Mouse (Mus musculus): ENCODE measurements at regions not wholly inside any gene's neighbourhood (a gene's known extent, or its start where the extent isn't known, plus 50 kb on each side); places are given as distances from the start of the nearest gene placed in this dataset.

DNA sequence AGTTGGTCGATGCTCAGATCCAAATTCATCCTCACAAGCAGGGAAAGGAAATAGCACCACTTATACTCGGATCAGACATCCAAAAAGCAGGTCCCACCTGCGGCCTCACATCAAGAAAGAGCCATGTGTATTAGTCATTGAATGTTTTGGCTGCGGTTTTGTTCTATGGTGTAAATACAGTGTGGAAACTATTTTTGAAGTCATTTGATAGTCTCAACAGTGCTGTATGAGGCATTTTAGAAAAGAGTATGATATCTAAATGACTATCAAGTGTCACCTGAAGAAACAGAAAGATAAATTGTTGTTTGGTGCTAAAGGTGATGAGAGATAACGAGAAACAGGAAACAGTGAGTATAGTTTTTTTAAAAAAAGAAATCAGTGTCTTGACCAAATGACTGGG lies 74.7 kb downstream of the Cep44 start:
- no peak for DNase-seq (ENCODE audit: low spot score)

- DNase-seq (ENCODE audit: low spot score) = no peak
Observed at GRCm38 (mm10) chr8:56475138-56475537, 75.7 kb downstream of the Cep44 start.

DNA sequence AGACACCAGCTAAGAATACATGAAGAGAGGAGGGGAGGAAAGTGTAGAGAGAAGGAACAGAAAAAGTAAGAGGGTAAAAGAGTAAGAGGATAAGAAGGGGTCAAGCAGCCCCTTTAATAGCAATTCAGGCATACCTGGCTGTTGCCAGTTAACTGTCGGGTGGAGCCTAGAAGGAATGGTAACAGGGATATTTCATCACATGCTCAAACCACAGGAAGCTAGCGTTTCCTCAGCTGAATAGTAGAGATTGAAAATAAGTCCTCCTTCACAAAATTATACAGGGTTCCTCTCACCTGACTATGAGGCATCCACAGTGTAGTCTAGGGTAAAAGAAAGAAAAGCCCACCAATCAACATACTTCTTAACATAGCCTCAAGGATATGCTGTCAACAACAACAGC lies 76.5 kb downstream of the Cep44 start:
- no peak for DNase-seq (ENCODE audit: low spot score)

DNA sequence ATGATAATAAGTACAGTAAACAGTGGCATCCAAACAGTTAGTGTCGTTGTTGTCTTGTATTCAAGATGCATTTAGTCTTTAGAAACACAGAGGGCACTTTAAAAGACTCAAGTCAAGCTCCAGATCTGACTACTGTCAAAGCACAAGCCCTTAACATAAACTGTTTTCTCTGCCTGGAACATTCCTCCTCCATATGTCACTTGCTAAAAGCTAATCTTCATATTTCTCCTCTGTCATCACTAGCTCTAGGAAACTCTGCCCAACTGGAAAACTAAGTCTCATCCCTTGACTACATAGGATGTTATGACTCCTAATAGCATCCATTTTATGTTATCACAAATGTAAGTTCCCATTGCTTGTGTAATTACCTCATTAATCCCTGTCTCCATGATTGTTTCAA lies 85.8 kb downstream of the Cep44 start:
- DNase-seq (ENCODE audit: low spot score) = no peak

GRCm38 (mm10) chr8:56450982-56451381 lies 99.9 kb downstream of the Cep44 start:
- no peak for DNase-seq (ENCODE audit: low spot score)

DNA sequence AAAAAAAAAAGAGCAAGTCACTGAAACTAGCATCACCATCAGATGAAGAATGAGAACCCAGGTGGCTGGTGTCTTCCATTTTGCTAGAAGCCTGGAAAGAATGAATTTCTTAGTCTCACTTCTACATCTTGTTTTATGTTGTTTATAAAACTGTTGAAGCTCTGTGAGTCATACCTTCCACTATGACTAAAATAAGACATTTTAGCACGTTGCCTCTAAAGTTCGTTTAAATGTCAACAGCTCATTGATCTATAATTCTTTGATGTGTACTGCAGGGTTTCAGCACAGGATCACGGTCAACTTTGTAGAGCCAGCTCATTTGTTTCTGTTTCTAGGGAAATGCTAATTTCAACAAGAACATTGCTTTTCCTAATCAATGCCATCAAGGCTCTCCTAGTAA lies 107.2 kb downstream of the Cep44 start:
- no peak for DNase-seq (ENCODE audit: low spot score)

- DNase-seq (ENCODE audit: low spot score) = no peak
Observed at GRCm38 (mm10) chr8:56439417-56439816, 111.4 kb downstream of the Cep44 start.

GRCm38 (mm10) chr8:56434826-56435225 lies 116.0 kb downstream of the Cep44 start:
- no peak for DNase-seq (ENCODE audit: low spot score)

DNA sequence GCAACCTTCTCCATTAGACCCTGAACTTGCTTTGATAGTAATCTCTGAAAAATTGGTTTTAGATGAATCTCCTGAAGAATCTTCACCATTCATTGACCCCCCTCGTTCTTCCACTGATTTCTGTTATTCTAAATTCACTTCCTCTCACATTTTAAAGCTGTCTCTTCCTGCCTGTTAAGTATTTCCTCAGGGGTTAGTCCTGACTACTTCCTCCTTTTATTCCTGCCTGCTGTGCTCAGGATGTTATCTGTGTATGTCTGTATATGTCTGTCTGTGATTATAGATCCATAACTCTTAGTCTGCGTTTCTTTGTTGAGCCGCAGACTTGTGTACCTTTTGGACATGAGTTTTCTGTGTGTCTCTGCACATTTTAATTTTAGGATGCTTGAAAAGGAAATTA lies 117.6 kb downstream of the Hpgd start:
- DNase-seq (ENCODE audit: low spot score) = no peak

DNA sequence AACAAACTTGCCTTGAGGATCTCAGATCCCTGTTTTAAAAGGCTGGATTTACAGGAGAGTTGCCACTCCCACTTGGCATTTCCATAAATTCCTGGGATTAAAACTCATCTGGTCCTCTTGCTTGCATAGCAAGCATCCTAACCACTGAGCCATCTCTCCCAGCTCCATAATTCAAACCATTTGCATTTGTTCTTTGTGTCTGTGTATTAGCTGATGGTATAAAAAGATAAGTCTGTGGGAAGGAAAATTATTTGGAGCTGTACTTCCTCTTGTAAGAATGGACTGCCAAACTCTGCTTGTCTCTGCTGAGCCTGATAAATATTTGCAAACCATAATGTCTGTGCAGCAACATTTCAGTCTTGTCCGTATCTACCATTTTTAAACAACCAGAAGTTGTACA lies 116.0 kb downstream of the Hpgd start:
- no peak for DNase-seq (ENCODE audit: low spot score)

DNA sequence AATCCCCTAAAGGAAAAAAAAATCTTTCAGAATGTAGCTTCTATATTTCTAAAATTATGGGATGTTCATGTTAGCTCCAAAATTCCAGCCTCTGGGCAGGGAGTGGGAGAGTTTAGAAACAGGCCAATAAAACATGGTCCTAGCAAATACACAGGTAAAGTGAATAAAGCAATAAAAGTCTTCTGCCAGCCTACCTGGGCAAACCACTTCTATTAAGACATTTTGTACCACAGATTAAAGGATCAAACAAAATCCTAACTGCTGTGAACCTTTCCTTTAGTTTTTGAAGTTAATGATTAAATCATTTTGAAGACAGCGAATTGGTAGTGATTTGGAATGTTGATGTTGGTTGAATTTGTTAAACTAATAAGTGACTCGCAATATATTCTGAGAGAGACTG lies 112.9 kb downstream of the Hpgd start:
- no peak for DNase-seq (ENCODE audit: low spot score)

DNA sequence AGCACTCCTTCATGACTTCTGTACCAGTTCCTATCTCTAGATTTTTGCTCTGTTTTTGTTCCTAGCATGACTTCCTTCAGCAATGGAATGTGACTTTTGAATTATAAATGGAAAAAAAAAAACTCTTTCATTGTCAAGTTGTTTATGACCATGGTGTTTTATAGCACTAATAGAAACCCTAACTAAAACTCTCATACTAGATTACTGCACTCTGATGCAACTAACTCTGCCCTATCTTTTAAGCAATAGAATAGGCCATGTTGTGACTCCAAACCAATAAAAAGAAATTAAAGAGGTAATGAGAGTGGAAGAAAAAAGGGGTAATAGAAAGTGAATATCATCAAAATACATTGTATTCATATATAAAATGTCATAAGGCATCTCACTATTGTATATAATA lies 111.9 kb downstream of the Hpgd start:
- DNase-seq (ENCODE audit: low spot score) = no peak

DNA sequence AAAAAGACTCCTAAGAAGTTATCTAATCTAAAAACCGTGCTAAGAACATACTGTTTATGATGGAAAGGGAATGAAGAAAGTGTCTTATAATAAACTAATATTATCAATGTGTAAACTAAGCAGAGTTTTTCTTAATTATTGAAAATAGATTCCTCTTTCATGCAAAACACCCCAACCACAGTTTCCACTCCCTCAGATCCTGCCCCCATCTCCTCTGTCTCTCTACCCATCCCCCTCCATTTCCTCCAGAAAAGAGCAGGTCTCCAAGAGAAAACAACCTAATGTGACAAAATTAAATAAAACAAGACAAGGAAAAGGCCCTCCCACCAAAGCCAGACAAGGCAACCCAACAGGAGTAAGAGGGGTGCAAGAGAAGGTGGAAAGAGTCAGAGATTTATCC lies 103.2 kb downstream of the Hpgd start:
- DNase-seq (ENCODE audit: low spot score) = no peak

DNA sequence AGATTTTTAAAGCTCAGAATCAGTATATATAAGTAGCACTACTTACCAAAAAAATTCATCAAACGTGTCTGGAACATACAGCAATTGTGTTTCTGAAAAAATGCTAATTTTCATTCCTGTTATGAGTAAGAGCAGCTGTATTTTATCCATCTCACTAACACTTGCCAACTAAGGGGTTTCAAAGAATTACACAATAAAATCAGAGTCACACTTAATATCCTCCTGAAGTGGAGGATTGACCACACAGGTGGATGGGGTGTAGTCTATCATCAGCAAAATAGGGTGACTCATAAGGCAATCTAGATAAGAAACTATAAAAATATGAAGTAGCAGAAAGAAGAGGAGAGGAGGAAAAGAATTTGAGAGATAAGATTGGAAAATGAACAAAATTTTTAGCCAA lies 102.0 kb downstream of the Hpgd start:
- no peak for DNase-seq (ENCODE audit: low spot score)

DNA sequence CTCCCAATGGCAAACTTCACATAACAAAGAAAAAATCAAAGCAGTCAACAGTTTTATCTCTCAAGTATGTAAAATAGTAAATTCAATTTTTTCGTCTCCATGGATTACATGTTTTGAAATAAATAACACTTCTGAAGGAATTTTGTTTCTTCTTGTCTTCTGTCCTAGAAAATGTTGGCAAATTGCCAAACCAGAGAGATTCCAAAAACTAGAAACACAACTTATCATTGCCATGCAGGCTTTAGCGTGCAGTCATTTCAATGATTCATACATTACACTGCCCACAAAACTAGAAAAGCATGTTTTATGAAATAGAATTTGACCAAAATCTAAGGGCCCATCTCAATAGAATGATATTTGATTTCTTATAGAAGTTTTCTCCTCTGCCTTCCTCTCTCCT lies 98.2 kb downstream of the Hpgd start:
- peak; percentile 12 for DNase-seq (ENCODE audit: low spot score)

- no peak for DNase-seq (ENCODE audit: low spot score)
Observed at GRCm38 (mm10) chr8:56392158-56392557, 97.8 kb downstream of the Hpgd start.

Measured in MN1 (cell line).